Mouse (Mus musculus): ENCODE results near the gene Pik3r1. TPM values are rescaled to one million over a fixed set of nuclear protein-coding genes. Genes with fewer than 3 reads are reported as not detected.

The Pik3r1 gene
- polyA plus RNA-seq, 1 experiment = 6.8 TPM

- Histone ChIP-seq H3K4me3 (no peak overlapping the region), H3ac (ENCODE audit: control insufficient read depth, insufficient read length) (no peak overlapping the region), H3K79me2 (ENCODE audit: control insufficient read depth, insufficient read depth) (no peaks in the 10 kb centered on the region), H3K36me3 (ENCODE audit: control insufficient read depth, insufficient read depth) (no peaks in the 10 kb centered on the region), H3K27me3 (ENCODE audit: control insufficient read depth, insufficient read depth, insufficient read length) (no peaks in the 10 kb centered on the region), H3K4me2 (ENCODE audit: low read depth) (no peak overlapping the region)
- TF ChIP-seq POLR2AphosphoS2 (IDR thresholded peaks at IDR 0.05; ENCODE audit: insufficient read length, low read depth) = no peak
- TF ChIP-seq SRF (IDR thresholded peaks at IDR 0.05; ENCODE audit: control insufficient read depth, insufficient read length, low read depth) = no peak
Measured at GRCm38 (mm10) chr13:101662900-101663299, 105.1 kb downstream of the Pik3r1 start.

- Histone ChIP-seq H3K79me2 (ENCODE audit: control insufficient read depth, insufficient read depth) (no peaks in the 10 kb centered on the region), H3K36me3 (ENCODE audit: control insufficient read depth, insufficient read depth) (no peaks in the 10 kb centered on the region), H3ac (ENCODE audit: control insufficient read depth, insufficient read length) (no peak overlapping the region), H3K27me3 (ENCODE audit: control insufficient read depth, insufficient read depth, insufficient read length) (no peaks in the 10 kb centered on the region), H3K4me3 (no peak overlapping the region), H3K4me2 (ENCODE audit: low read depth) (no peak overlapping the region)
- no peak for TF ChIP-seq MYOG (IDR thresholded peaks at IDR 0.05; ENCODE audit: control insufficient read depth in 1 of 3, insufficient read depth in 1 of 3, insufficient read length in 2 of 3, low read depth in 2 of 3)
- no peak for TF ChIP-seq MAX (IDR thresholded peaks at IDR 0.05; ENCODE audit: low read depth)
- TF ChIP-seq REST (IDR thresholded peaks at IDR 0.05; ENCODE audit: insufficient read depth, insufficient read length) = no peak
- TF ChIP-seq TCF3 (IDR thresholded peaks at IDR 0.05; ENCODE audit: insufficient read length, low read depth) = no peak
- TF ChIP-seq MYOD1 (IDR thresholded peaks at IDR 0.05; ENCODE audit: control insufficient read depth in 1 of 3, insufficient read length in 2 of 3, low read depth in 2 of 3) = no peak
- TF ChIP-seq SRF (IDR thresholded peaks at IDR 0.05; ENCODE audit: control insufficient read depth, insufficient read length, low read depth) = no peak
- TF ChIP-seq POLR2A (IDR thresholded peaks at IDR 0.05; ENCODE audit: insufficient read length, low read depth) = no peak
Measured at GRCm38 (mm10) chr13:101661567-101661966, 106.5 kb downstream of the Pik3r1 start.

GRCm38 (mm10) chr13:101660187-101660586 lies 107.8 kb downstream of the Pik3r1 start:
- H3ac ChIP-seq (ENCODE audit: control insufficient read depth, insufficient read length) = no peak overlapping the region
- no peaks in the 10 kb centered on the region for H3K79me2 ChIP-seq (ENCODE audit: control insufficient read depth, insufficient read depth)
- H3K4me2 ChIP-seq (ENCODE audit: low read depth) = no peak overlapping the region
- TF ChIP-seq POLR2AphosphoS2 (IDR thresholded peaks at IDR 0.05; ENCODE audit: insufficient read length, low read depth) (no peak), TCF12 (IDR thresholded peaks at IDR 0.05; ENCODE audit: insufficient read depth, poor library complexity, severe bottlenecking) (no peak), MAX (IDR thresholded peaks at IDR 0.05; ENCODE audit: low read depth) (no peak), REST (IDR thresholded peaks at IDR 0.05; ENCODE audit: insufficient read depth, insufficient read length) (no peak), E2F4 (IDR thresholded peaks at IDR 0.05; ENCODE audit: insufficient read depth) (no peak), TCF3 (IDR thresholded peaks at IDR 0.05; ENCODE audit: insufficient read length, low read depth) (no peak), MYOD1 (IDR thresholded peaks at IDR 0.05; ENCODE audit: control insufficient read depth in 1 of 3, insufficient read length in 2 of 3, low read depth in 2 of 3) (no peak), POLR2A (IDR thresholded peaks at IDR 0.05; ENCODE audit: insufficient read length, low read depth) (no peak), SRF (IDR thresholded peaks at IDR 0.05; ENCODE audit: control insufficient read depth, insufficient read length, low read depth) (no peak), CEBPB (IDR thresholded peaks at IDR 0.05; ENCODE audit: insufficient read depth, poor library complexity, severe bottlenecking) (no peak), MYOG (IDR thresholded peaks at IDR 0.05; ENCODE audit: control insufficient read depth in 1 of 3, insufficient read depth in 1 of 3, insufficient read length in 2 of 3, low read depth in 2 of 3) (no peak), USF1 (IDR thresholded peaks at IDR 0.05; ENCODE audit: low read depth) (no peak)
- no peaks in the 10 kb centered on the region for H3K27me3 ChIP-seq (ENCODE audit: control insufficient read depth, insufficient read depth, insufficient read length)
- H3K36me3 ChIP-seq (ENCODE audit: control insufficient read depth, insufficient read depth) = no peaks in the 10 kb centered on the region
- H3K4me3 ChIP-seq = no peak overlapping the region

GRCm38 (mm10) chr13:101652131-101652530 lies 115.9 kb downstream of the Pik3r1 start:
- H3K79me2 ChIP-seq (ENCODE audit: control insufficient read depth, insufficient read depth) = no peaks in the 10 kb centered on the region
- H3K4me3 ChIP-seq = no peak overlapping the region
- H3ac ChIP-seq (ENCODE audit: control insufficient read depth, insufficient read length) = no peak overlapping the region
- TF ChIP-seq MYOG (IDR thresholded peaks at IDR 0.05; ENCODE audit: control insufficient read depth in 1 of 3, insufficient read depth in 1 of 3, insufficient read length in 2 of 3, low read depth in 2 of 3) (no peak), SRF (IDR thresholded peaks at IDR 0.05; ENCODE audit: control insufficient read depth, insufficient read length, low read depth) (no peak), MAX (IDR thresholded peaks at IDR 0.05; ENCODE audit: low read depth) (no peak), REST (IDR thresholded peaks at IDR 0.05; ENCODE audit: insufficient read depth, insufficient read length) (no peak), POLR2AphosphoS2 (IDR thresholded peaks at IDR 0.05; ENCODE audit: insufficient read length, low read depth) (no peak), USF1 (IDR thresholded peaks at IDR 0.05; ENCODE audit: low read depth) (no peak), TCF12 (IDR thresholded peaks at IDR 0.05; ENCODE audit: insufficient read depth, poor library complexity, severe bottlenecking) (no peak), E2F4 (IDR thresholded peaks at IDR 0.05; ENCODE audit: insufficient read depth) (no peak), MYOD1 (IDR thresholded peaks at IDR 0.05; ENCODE audit: control insufficient read depth in 1 of 3, insufficient read length in 2 of 3, low read depth in 2 of 3) (no peak)
- no peaks in the 10 kb centered on the region for H3K36me3 ChIP-seq (ENCODE audit: control insufficient read depth, insufficient read depth)
- no peaks in the 10 kb centered on the region for H3K27me3 ChIP-seq (ENCODE audit: control insufficient read depth, insufficient read depth, insufficient read length)
- no peak overlapping the region for H3K4me2 ChIP-seq (ENCODE audit: low read depth)

GRCm38 (mm10) chr13:101641632-101642031 lies 126.4 kb downstream of the Pik3r1 start:
- Histone ChIP-seq H3K4me3 (no peak overlapping the region), H3ac (ENCODE audit: control insufficient read depth, insufficient read length) (no peak overlapping the region)
- TF ChIP-seq TCF3 (IDR thresholded peaks at IDR 0.05; ENCODE audit: insufficient read length, low read depth) (no peak), MYOD1 (IDR thresholded peaks at IDR 0.05; ENCODE audit: control insufficient read depth in 1 of 3, insufficient read length in 2 of 3, low read depth in 2 of 3) (no peak), SRF (IDR thresholded peaks at IDR 0.05; ENCODE audit: control insufficient read depth, insufficient read length, low read depth) (no peak), TCF12 (IDR thresholded peaks at IDR 0.05; ENCODE audit: insufficient read depth, poor library complexity, severe bottlenecking) (no peak), REST (IDR thresholded peaks at IDR 0.05; ENCODE audit: insufficient read depth, insufficient read length) (no peak), CEBPB (IDR thresholded peaks at IDR 0.05; ENCODE audit: insufficient read depth, poor library complexity, severe bottlenecking) (no peak), E2F4 (IDR thresholded peaks at IDR 0.05; ENCODE audit: insufficient read depth) (no peak), POLR2A (IDR thresholded peaks at IDR 0.05; ENCODE audit: insufficient read length, low read depth) (no peak), MAX (IDR thresholded peaks at IDR 0.05; ENCODE audit: low read depth) (no peak), USF1 (IDR thresholded peaks at IDR 0.05; ENCODE audit: low read depth) (no peak), POLR2AphosphoS2 (IDR thresholded peaks at IDR 0.05; ENCODE audit: insufficient read length, low read depth) (no peak), MYOG (IDR thresholded peaks at IDR 0.05; ENCODE audit: control insufficient read depth in 1 of 3, insufficient read depth in 1 of 3, insufficient read length in 2 of 3, low read depth in 2 of 3) (no peak)

More at GRCm38 (mm10) chr13:101641632-101642031, 126.4 kb downstream of the Pik3r1 start:
- no peaks in the 10 kb centered on the region for H3K79me2 ChIP-seq (ENCODE audit: control insufficient read depth, insufficient read depth)
- no peaks in the 10 kb centered on the region for H3K27me3 ChIP-seq (ENCODE audit: control insufficient read depth, insufficient read depth, insufficient read length)
- H3K36me3 ChIP-seq (ENCODE audit: control insufficient read depth, insufficient read depth) = no peaks in the 10 kb centered on the region
- no peak overlapping the region for H3K4me2 ChIP-seq (ENCODE audit: low read depth)
